Mouse (Mus musculus): ENCODE results near the gene Sh3bgrl. TPM values are rescaled to one million over a fixed set of nuclear protein-coding genes. Genes with fewer than 3 reads are reported as not detected.

Gene Sh3bgrl
- polyA plus RNA-seq, 1 experiment from 2014 or later = 91.7 TPM

- no peaks in the 10 kb centered on the region for H3K27me3 ChIP-seq (ENCODE audit: insufficient read depth, poor library complexity, severe bottlenecking)
Measured at GRCm38 (mm10) chrX:109191436-109191835, 96.3 kb downstream of the Sh3bgrl start.

GRCm38 (mm10) chrX:109196468-109196867, 101.3 kb downstream of the Sh3bgrl start, which contains the start of gene Gm6377:
Gene Gm6377, plus strand, starts transcription at chrX:109196756.
- H3K27ac ChIP-seq = no peak within 1 kb of the TSS
- no peaks in the 10 kb centered on the region for H3K4me1 ChIP-seq
- WGBS = 70% methylated on average over 4 of the region's 4 CpGs
- DNase-seq (ENCODE audit: low spot score) = no peak
- no peaks in the 10 kb centered on the region for H3K36me3 ChIP-seq
- no peak within 1 kb of the TSS for H3K4me3 ChIP-seq
- H3K27me3 ChIP-seq (ENCODE audit: insufficient read depth, poor library complexity, severe bottlenecking) = no peaks in the 10 kb centered on the region
- H3K9me3 ChIP-seq = no peaks in the 10 kb centered on the region

More at GRCm38 (mm10) chrX:109191436-109191835, 96.3 kb downstream of the Sh3bgrl start:
- Histone ChIP-seq H3K27ac (no peak overlapping the region), H3K4me1 (no peaks in the 10 kb centered on the region), H3K4me3 (no peak overlapping the region), H3K9me3 (no peaks in the 10 kb centered on the region), H3K36me3 (no peaks in the 10 kb centered on the region)
- no peak for DNase-seq (ENCODE audit: low spot score)
- 63% methylated on average over 4 of the region's 4 CpGs for WGBS

- Histone ChIP-seq H3K4me3 (no peak overlapping the region), H3K27ac (no peak overlapping the region), H3K9me3 (no peaks in the 10 kb centered on the region), H3K4me1 (no peaks in the 10 kb centered on the region), H3K27me3 (ENCODE audit: insufficient read depth, poor library complexity, severe bottlenecking) (no peaks in the 10 kb centered on the region), H3K36me3 (no peaks in the 10 kb centered on the region)
- DNase-seq (ENCODE audit: low spot score) = no peak
Measured at GRCm38 (mm10) chrX:109207843-109208242, 112.7 kb downstream of the Sh3bgrl start.

- Histone ChIP-seq H3K4me1 (no peaks in the 10 kb centered on the region), H3K36me3 (no peaks in the 10 kb centered on the region), H3K9me3 (no peaks in the 10 kb centered on the region), H3K27ac (no peak overlapping the region), H3K27me3 (ENCODE audit: insufficient read depth, poor library complexity, severe bottlenecking) (no peaks in the 10 kb centered on the region), H3K4me3 (no peak overlapping the region)
- 90% methylated on average over 1 of the region's 1 CpGs for WGBS
- no peak for DNase-seq (ENCODE audit: low spot score)
Measured at GRCm38 (mm10) chrX:109228720-109229119, 133.6 kb downstream of the Sh3bgrl start.

- no peaks in the 10 kb centered on the region for H3K36me3 ChIP-seq
- DNase-seq (ENCODE audit: low spot score) = no peak
- WGBS = 93% methylated on average over 3 of the region's 3 CpGs
- no peaks in the 10 kb centered on the region for H3K9me3 ChIP-seq
- H3K4me1 ChIP-seq = no peaks in the 10 kb centered on the region
- H3K27me3 ChIP-seq (ENCODE audit: insufficient read depth, poor library complexity, severe bottlenecking) = no peaks in the 10 kb centered on the region
- no peak overlapping the region for H3K4me3 ChIP-seq
- H3K27ac ChIP-seq = no peak overlapping the region
Measured at GRCm38 (mm10) chrX:109235383-109236036, 140.3 kb downstream of the Sh3bgrl start.

GRCm38 (mm10) chrX:109238163-109238562, 143.0 kb downstream of the Sh3bgrl start:
- H3K4me3 ChIP-seq = no peak overlapping the region
- H3K9me3 ChIP-seq = no peaks in the 10 kb centered on the region
- no peak for DNase-seq (ENCODE audit: low spot score)
- no peaks in the 10 kb centered on the region for H3K4me1 ChIP-seq
- no peak overlapping the region for H3K27ac ChIP-seq
- no peaks in the 10 kb centered on the region for H3K36me3 ChIP-seq
- no peaks in the 10 kb centered on the region for H3K27me3 ChIP-seq (ENCODE audit: insufficient read depth, poor library complexity, severe bottlenecking)

Other genes with a start within 250 kb of the Sh3bgrl start
- gene Hmgn5, start 82.0 kb upstream of the Sh3bgrl start, polyA plus RNA-seq (2016; fragmentation: Nextera tagmentation; extraction: Ambion mirVana) = 16.2 and 20.0 TPM in 2 replicates
- 0.06 TPM in 1 of 2 replicates, not detected in the other for gene Gm6377, start 101.4 kb downstream of the Sh3bgrl start, polyA plus RNA-seq (2016; fragmentation: Nextera tagmentation; extraction: Ambion mirVana)

Data from heart, embryonic 10.5 days (tissue).